Mouse (Mus musculus): Measurements from ENCODE around the gene Prkrip1. TPM values are rescaled to one million over a fixed set of nuclear protein-coding genes. Genes with fewer than 3 reads are reported as not detected.
A peak's percentile ranks its signal among the peaks of the same experiment; 100 is the strongest.

The Prkrip1 gene
- total RNA-seq (2014; rRNA removed; ENCODE audit: low replicate concordance) (1.7 and 8.4 TPM in 2 replicates), polyA plus RNA-seq (2015; fragmentation: Nextera tagmentation; extraction: Ambion mirVana) (32.7 and 34.0 TPM in 2 replicates)

- Histone ChIP-seq H3K27me3 (ENCODE audit: control insufficient read depth, insufficient read depth, low read length) (no peaks in the 10 kb centered on the region), H3K27ac (ENCODE audit: low read depth) (peak within 1 kb of the TSS; percentile 88), H3K36me3 (replicated peaks; ENCODE audit: control insufficient read depth, insufficient read depth, low read length) (peaks cover 30% of the 10 kb centered on the region), H3K4me3 (ENCODE audit: low read depth, low read length) (peak within 1 kb of the TSS; percentile 97), H3K4me2 (ENCODE audit: low read depth, low read length) (peak within 1 kb of the TSS; percentile 83), H3K4me1 (ENCODE audit: control insufficient read depth, insufficient read depth) (peaks cover 8% of the 10 kb centered on the region; the same call in 1 of the 2 replicates), H3K9me3 (replicated peaks; ENCODE audit: control insufficient read depth, low read length) (no peaks in the 10 kb centered on the region), H3K9ac (replicated peaks; ENCODE audit: low read depth, low read length) (peak within 1 kb of the TSS; percentile 94)
- TF ChIP-seq CTCF (IDR thresholded peaks at IDR 0.05; ENCODE audit: low read depth): no peak
- TF ChIP-seq EP300 (IDR thresholded peaks at IDR 0.05; ENCODE audit: low read depth): 0 out of 2 replicates have a peak, but pooled peaks have one; percentile 23
- WGBS: under 1% methylated on average over 62 of the region's 62 CpGs
- ATAC-seq (ENCODE audit: insufficient read depth, low read depth) (peak; percentile 91), DNase-seq (ENCODE audit: low spot score) (peak; percentile 92)
Measured at GRCm38 (mm10) chr5:136198474-136199391, at the start of gene Prkrip1. Gene Prkrip1, minus strand, starts transcription at chr5:136198963.

DNA sequence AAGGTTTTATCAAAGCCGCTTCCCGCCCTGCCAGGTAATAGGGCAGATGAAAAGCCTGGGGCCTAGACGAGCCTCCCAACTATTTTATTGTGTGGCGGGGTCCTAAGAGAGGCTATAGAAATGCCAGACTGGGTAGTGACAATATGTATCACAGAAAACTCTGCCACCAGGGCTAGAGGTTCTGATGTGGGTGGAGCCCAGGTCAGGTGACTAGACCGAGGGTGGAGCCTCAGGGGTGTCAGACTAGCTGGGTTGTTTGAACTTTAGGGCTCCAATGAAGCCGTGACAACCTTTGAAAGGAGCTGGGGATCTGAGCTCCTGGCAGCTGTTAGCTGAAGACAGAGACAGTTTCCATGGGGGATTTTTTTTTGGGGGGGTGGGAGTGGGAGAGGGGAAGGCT is 49.7 kb upstream of the Prkrip1 start:
- TF ChIP-seq EP300 (IDR thresholded peaks at IDR 0.05; ENCODE audit: low read depth): no peak
- TF ChIP-seq CTCF (IDR thresholded peaks at IDR 0.05; ENCODE audit: low read depth): no peak
- no peak for ATAC-seq (ENCODE audit: insufficient read depth, low read depth)

GRCm38 (mm10) chr5:136246452-136246838 is 47.7 kb upstream of the Prkrip1 start, which contains the start of gene Sh2b2:
Gene Sh2b2, minus strand, starts transcription at chr5:136246556.
- H3K4me2 ChIP-seq (ENCODE audit: low read depth, low read length): peak within 1 kb of the TSS; percentile 93
- H3K4me3 ChIP-seq (ENCODE audit: low read depth, low read length): peak within 1 kb of the TSS; percentile 67
- H3K4me1 ChIP-seq (ENCODE audit: control insufficient read depth, insufficient read depth): peaks cover 8% of the 10 kb centered on the region; the same call in 1 of the 2 replicates
- no peaks in the 10 kb centered on the region for H3K9me3 ChIP-seq (replicated peaks; ENCODE audit: control insufficient read depth, low read length)
- ATAC-seq (ENCODE audit: insufficient read depth, low read depth) (no peak), DNase-seq (ENCODE audit: low spot score) (no peak)
- no peak within 1 kb of the TSS for H3K9ac ChIP-seq (replicated peaks; ENCODE audit: low read depth, low read length)
- H3K27me3 ChIP-seq (ENCODE audit: control insufficient read depth, insufficient read depth, low read length): peaks cover 21% of the 10 kb centered on the region
- TF ChIP-seq CTCF (IDR thresholded peaks at IDR 0.05; ENCODE audit: low read depth) (no peak), EP300 (IDR thresholded peaks at IDR 0.05; ENCODE audit: low read depth) (no peak)
- 83% methylated on average over 2 of the region's 2 CpGs for WGBS
- no peaks in the 10 kb centered on the region for H3K36me3 ChIP-seq (replicated peaks; ENCODE audit: control insufficient read depth, insufficient read depth, low read length)
- H3K27ac ChIP-seq (ENCODE audit: low read depth): peak within 1 kb of the TSS; percentile 78; the same call in 1 of the 2 replicates

More for the DNA sequence above, 49.7 kb upstream of the Prkrip1 start:
- Histone ChIP-seq H3K9me3 (replicated peaks; ENCODE audit: control insufficient read depth, low read length) (no peaks in the 10 kb centered on the region), H3K27ac (ENCODE audit: low read depth) (no peak overlapping the region), H3K4me3 (ENCODE audit: low read depth, low read length) (no peak overlapping the region), H3K27me3 (ENCODE audit: control insufficient read depth, insufficient read depth, low read length) (peaks cover 8% of the 10 kb centered on the region; the same call in 1 of the 2 replicates), H3K4me2 (ENCODE audit: low read depth, low read length) (no peak overlapping the region), H3K9ac (replicated peaks; ENCODE audit: low read depth, low read length) (no peak overlapping the region), H3K36me3 (replicated peaks; ENCODE audit: control insufficient read depth, insufficient read depth, low read length) (no peaks in the 10 kb centered on the region; the same call in 1 of the 2 replicates), H3K4me1 (ENCODE audit: control insufficient read depth, insufficient read depth) (peaks cover 8% of the 10 kb centered on the region; the same call in 1 of the 2 replicates)
- no peak for DNase-seq (ENCODE audit: low spot score)
- 77% methylated on average over 6 of the region's 6 CpGs for WGBS

GRCm38 (mm10) chr5:136245541-136246451 is 47.0 kb upstream of the Prkrip1 start:
- WGBS: 19% methylated on average over 15 of the region's 15 CpGs
- Histone ChIP-seq H3K9me3 (replicated peaks; ENCODE audit: control insufficient read depth, low read length) (no peaks in the 10 kb centered on the region), H3K27me3 (ENCODE audit: control insufficient read depth, insufficient read depth, low read length) (peaks cover 24% of the 10 kb centered on the region), H3K9ac (replicated peaks; ENCODE audit: low read depth, low read length) (no peak overlapping the region), H3K27ac (ENCODE audit: low read depth) (peak overlapping the region; percentile 78; the same call in 1 of the 2 replicates), H3K4me3 (ENCODE audit: low read depth, low read length) (peak overlapping the region; percentile 67), H3K4me1 (ENCODE audit: control insufficient read depth, insufficient read depth) (peaks cover 8% of the 10 kb centered on the region; the same call in 1 of the 2 replicates), H3K36me3 (replicated peaks; ENCODE audit: control insufficient read depth, insufficient read depth, low read length) (no peaks in the 10 kb centered on the region), H3K4me2 (ENCODE audit: low read depth, low read length) (peak overlapping the region; percentile 93)
- TF ChIP-seq CTCF (IDR thresholded peaks at IDR 0.05; ENCODE audit: low read depth) (no peak), EP300 (IDR thresholded peaks at IDR 0.05; ENCODE audit: low read depth) (no peak)
- no peak for DNase-seq (ENCODE audit: low spot score)
- ATAC-seq (ENCODE audit: insufficient read depth, low read depth): no peak
